Mouse (Mus musculus) bone marrow macrophage, adult 2 months (primary cell): ENCODE results near the gene Kbtbd12.

Experiments used
- CTCF ChIP-seq: IDR thresholded peaks from 2 replicates; pipeline ENCODE4 v1.5.1; 2012; ENCODE audit warnings: low read depth, mild to moderate bottlenecking, low read length, moderate library complexity
- POLR2A ChIP-seq: IDR thresholded peaks from 2 replicates; pipeline ENCODE4 v1.6.1; 2012; ENCODE audit warnings: mild to moderate bottlenecking, low read depth, low read length, borderline replicate concordance

- TF ChIP-seq CTCF (no peak), POLR2A (no peak)
Observed at GRCm38 (mm10) chr6:88521821-88522220, 115.9 kb downstream of the Kbtbd12 start.
